Mouse (Mus musculus) small intestine, adult 2 months (tissue): Measurements from ENCODE around the gene Rasgrf1. TPM values are rescaled to one million over a fixed set of nuclear protein-coding genes. Genes with fewer than 3 reads are reported as not detected.

Experiments used
- H3K27ac ChIP-seq: fragments of 200-500 bp; 2 replicates; pipeline ENCODE4 v1.5.1; 2012; ENCODE audit warnings: low read depth, low read length, control low read depth, inconsistent platforms; ENCODE audit not compliant: insufficient read depth
- H3K27me3 ChIP-seq: fragments of 200-500 bp; 2 replicates; pipeline ENCODE4 v1.6.1; 2012; ENCODE audit warnings: mild to moderate bottlenecking, moderate library complexity, low read length, inconsistent platforms; ENCODE audit not compliant: control insufficient read depth, insufficient read depth
- H3K36me3 ChIP-seq: fragments of 200-500 bp; 2 replicates; pipeline ENCODE4 v1.6.1; 2012; ENCODE audit warnings: mild to moderate bottlenecking, low read length, control low read depth, inconsistent platforms; ENCODE audit not compliant: control insufficient read depth, insufficient read depth
- H3K4me1 ChIP-seq: fragments of 200-500 bp; 2 replicates; pipeline ENCODE4 v1.6.1; 2012; ENCODE audit warnings: low read length, inconsistent platforms, mixed read lengths; ENCODE audit not compliant: control insufficient read depth, insufficient read depth, insufficient read length
- H3K4me3 ChIP-seq: fragments of 200-500 bp; 2 replicates; pipeline ENCODE4 v1.5.1; 2012; ENCODE audit warnings: low read depth, mild to moderate bottlenecking, control low read depth, inconsistent platforms, low read length, moderate library complexity
- CTCF ChIP-seq: fragments of 200-500 bp; IDR thresholded peaks from 2 replicates; pipeline ENCODE4 v1.5.1; 2012; ENCODE audit warnings: low read depth, mild to moderate bottlenecking, control low read depth, inconsistent platforms, low read length, moderate library complexity, mixed read lengths; ENCODE audit not compliant: insufficient replicate concordance, insufficient read length; ENCODE audit errors: extremely low read depth
- POLR2A ChIP-seq: fragments of 200-500 bp; IDR thresholded peaks from 2 replicates; pipeline ENCODE4 v1.6.1; 2012; ENCODE audit warnings: low read depth, mild to moderate bottlenecking, control low read depth, inconsistent platforms, low read length, moderate library complexity
- WGBS: fragments of 180-500 bp; shearing (Covaris S2); methylation state at CpG from one replicate; pipeline ENCODE4 v1.1.7; 2018; 5-methylcytosine and 5-hydroxymethylcytosine counted together
- polyA plus RNA-seq: library from polyadenylated mRNA; depleted of rRNA; stranded (reverse); fragments of >200 nt; gene quantifications from 2 replicates; pipeline ENCODE4 v1.2.3, GENCODE M21; 2012

Rasgrf1 gene
- polyA plus RNA-seq, 1 experiment: 0.15 TPM

DNA sequence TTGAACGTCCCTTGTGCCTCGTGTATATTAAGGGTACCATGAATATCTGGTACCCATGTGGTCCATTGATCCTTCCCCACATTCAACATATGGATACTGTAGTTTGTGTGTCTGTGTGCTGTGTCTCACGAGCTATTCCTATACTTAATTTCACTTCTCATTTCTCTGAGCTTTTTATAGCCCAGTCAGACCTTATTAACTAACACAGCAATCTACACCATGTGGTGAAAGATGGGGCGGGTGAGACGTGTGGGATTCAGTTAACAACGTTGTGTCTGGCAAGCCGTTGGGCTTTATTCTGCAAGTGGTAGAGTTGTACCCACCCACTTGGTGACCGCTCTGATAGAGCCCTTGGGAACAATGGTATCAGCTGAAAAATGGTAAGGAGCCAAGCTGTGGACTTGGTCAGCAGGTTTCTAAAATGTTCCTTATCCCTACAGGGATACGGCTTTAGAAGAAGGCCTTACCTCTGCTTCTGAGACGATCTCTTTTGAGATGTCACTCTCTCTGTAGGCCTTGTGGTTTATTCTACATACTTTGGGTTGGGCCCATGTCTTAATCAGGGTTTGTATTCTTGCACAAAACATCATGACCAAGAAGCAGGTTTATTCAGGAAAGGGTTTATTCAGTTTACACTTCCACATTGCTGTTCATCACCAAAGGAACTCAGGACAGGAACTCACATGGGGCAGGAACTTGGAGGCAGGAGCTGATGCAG, 79.3 kb downstream of the Rasgrf1 start:
- WGBS: 78% methylated on average over 10 of the region's 10 CpGs
- Histone ChIP-seq H3K4me1 (no peaks in the 10 kb centered on the region), H3K27ac (no peak overlapping the region), H3K36me3 (no peaks in the 10 kb centered on the region), H3K27me3 (no peaks in the 10 kb centered on the region), H3K4me3 (no peak overlapping the region)
- TF ChIP-seq POLR2A (no peak), CTCF (no peak)

DNA sequence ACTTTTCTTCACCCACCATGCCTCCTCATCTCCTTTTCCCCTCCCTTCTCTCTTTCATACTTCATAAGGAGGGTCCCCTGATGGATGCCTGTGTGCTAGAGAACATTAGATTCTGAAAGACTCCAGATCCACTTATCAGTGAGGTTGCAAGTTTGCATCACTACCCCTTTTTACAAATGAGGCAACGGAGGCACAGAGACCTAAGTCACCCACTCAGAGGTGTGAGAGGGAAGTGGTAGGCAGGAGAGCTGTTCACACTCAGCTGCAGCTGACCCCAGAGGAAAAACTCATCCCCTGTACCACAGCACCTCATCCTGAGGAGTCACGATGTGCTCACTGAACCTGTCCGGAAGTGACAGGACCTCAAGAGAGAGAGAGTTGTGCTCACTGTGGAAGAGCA, 96.7 kb downstream of the Rasgrf1 start:
- Histone ChIP-seq H3K27ac (no peak overlapping the region), H3K27me3 (no peaks in the 10 kb centered on the region), H3K4me3 (no peak overlapping the region), H3K4me1 (no peaks in the 10 kb centered on the region), H3K36me3 (no peaks in the 10 kb centered on the region)
- TF ChIP-seq CTCF (no peak), POLR2A (no peak)
- WGBS: 83% methylated on average over 3 of the region's 3 CpGs

DNA sequence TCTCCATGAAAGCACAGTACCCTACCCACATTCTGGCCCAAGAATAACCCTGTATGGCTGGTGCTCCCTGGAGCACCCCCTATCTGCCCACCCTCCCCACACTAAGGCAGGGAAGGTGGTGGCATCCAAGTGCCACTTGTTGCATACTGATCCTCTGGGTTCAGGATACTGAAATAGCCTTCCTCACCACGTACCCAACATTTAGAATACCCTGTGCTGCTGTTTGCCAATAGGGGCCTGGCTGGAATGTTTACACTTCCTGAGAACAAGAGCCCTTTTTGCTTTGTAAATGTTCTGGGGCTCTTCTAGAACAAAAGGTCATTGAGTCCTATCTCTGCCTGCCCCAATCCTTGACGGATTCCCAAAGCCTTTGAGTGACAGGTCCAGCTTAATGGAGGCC, 97.4 kb downstream of the Rasgrf1 start:
- no peaks in the 10 kb centered on the region for H3K27me3 ChIP-seq
- H3K4me1 ChIP-seq: no peaks in the 10 kb centered on the region
- no peaks in the 10 kb centered on the region for H3K36me3 ChIP-seq
- no peak overlapping the region for H3K27ac ChIP-seq
- no peak for TF ChIP-seq CTCF
- TF ChIP-seq POLR2A: no peak
- 25% methylated on average over 2 of the region's 2 CpGs for WGBS
- no peak overlapping the region for H3K4me3 ChIP-seq

DNA sequence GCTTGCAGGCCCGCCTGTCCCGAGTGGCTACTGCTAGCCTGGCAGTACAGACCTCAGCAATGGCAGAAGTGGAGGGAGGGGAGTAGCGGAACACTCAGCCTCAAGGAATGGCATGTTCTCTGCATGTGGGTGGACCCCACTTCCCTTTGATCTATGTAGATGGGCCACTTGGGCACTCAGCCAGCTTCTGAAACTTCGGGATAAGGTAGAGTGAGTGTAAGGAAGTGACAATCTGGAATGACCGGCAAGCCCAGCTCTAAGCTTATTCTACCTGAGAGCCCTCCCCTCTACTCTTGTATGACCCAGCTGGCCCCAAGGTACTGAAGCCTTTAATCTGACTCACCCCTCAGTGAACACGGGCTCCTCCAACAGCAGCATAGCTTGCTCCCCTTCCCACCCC, 98.4 kb downstream of the Rasgrf1 start:
- no peaks in the 10 kb centered on the region for H3K36me3 ChIP-seq
- TF ChIP-seq POLR2A (no peak), CTCF (no peak)
- WGBS: 75% methylated on average over 6 of the region's 6 CpGs
- H3K27ac ChIP-seq: no peak overlapping the region
- no peaks in the 10 kb centered on the region for H3K27me3 ChIP-seq
- no peaks in the 10 kb centered on the region for H3K4me1 ChIP-seq
- no peak overlapping the region for H3K4me3 ChIP-seq

DNA sequence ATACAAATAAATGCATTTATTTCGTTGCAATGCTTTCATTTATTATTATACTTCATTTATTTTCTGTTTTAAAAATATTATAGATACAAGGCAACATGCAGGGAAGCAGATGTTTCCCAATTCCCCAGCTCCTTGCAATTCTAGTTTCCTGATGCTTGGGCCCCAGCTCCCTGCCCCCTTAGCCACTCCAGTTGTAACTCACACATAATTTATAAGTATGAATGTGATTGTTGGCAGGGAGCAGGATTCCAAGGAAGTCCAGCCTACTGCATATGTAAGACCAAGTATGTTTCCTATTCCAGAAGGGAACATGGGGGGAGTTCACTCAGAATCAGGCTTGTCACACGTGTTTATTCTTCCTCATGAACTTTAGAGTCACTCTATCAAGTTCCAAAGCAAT, 102.1 kb downstream of the Rasgrf1 start:
- Histone ChIP-seq H3K36me3 (no peaks in the 10 kb centered on the region), H3K27ac (no peak overlapping the region), H3K4me3 (no peak overlapping the region), H3K27me3 (no peaks in the 10 kb centered on the region), H3K4me1 (no peaks in the 10 kb centered on the region)
- WGBS: 51% methylated on average over 2 of the region's 2 CpGs
- TF ChIP-seq POLR2A (no peak), CTCF (no peak)

DNA sequence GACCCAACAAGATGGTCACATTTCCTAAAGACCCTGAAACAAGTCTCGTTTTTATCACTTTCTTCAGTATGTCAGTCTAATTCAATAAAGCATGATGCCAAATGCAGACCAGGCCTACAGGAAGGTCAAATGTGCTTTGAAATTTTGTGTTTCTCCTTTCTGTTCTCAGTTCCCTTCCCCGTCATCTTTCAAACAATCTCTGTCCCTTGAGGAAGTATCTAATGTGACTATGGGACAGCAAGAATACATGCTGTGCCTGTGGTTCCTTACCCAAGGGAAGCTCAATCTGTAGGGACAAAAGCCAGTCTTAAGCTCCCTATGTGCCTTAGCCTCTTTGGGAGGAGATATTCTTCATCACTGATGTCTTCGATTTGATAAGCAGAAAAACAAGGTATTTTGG, 104.9 kb downstream of the Rasgrf1 start:
- TF ChIP-seq CTCF: no peak
- H3K4me1 ChIP-seq: no peaks in the 10 kb centered on the region
- no peak overlapping the region for H3K27ac ChIP-seq
- no peaks in the 10 kb centered on the region for H3K27me3 ChIP-seq
- H3K4me3 ChIP-seq: no peak overlapping the region
- no peaks in the 10 kb centered on the region for H3K36me3 ChIP-seq
- WGBS: 76% methylated on average over 3 of the region's 3 CpGs

DNA sequence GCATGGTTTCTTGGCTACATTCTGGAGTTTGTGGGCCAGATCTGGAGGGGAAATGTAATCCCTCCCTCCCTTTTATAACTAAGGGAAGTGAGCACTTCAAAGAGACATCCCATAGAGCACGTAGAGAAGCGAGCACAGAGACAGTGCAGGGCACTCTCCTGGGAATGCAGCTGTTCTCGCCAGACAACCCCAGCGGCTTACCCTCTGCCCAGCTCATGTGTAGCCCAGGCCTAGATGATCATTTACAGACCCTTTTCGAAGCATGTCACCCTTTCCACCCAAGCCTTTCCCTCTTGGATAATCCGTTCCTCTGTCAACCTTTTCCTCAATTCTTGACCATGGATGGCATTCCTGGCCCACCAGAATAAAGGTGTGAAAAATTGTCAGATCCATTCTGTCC, 106.5 kb downstream of the Rasgrf1 start:
- H3K4me3 ChIP-seq: no peak overlapping the region
- no peaks in the 10 kb centered on the region for H3K27me3 ChIP-seq
- no peaks in the 10 kb centered on the region for H3K36me3 ChIP-seq
- WGBS: 76% methylated on average over 6 of the region's 6 CpGs
- no peak overlapping the region for H3K27ac ChIP-seq
- TF ChIP-seq CTCF: no peak
- no peak for TF ChIP-seq POLR2A
- no peaks in the 10 kb centered on the region for H3K4me1 ChIP-seq

DNA sequence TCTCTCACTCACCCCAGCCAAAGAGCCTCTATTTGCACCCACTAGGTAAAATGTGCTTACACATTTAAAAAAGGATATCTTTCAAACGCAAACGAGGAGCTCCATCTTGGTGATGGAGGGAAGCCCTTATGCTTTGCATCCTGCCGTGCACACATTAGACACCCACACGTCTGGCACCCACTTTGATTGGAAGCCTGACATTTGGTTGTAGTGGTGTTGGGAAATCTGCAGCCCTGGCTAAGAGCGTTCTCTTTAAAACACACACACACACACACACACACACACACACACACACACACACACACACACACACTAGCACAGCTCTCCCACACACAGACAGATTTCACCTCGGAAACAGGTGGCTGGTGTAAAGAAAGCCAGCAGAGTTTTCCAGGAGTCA, 111.2 kb downstream of the Rasgrf1 start:
- WGBS: 81% methylated on average over 6 of the region's 6 CpGs
- H3K27me3 ChIP-seq: no peaks in the 10 kb centered on the region
- TF ChIP-seq POLR2A (no peak), CTCF (no peak)
- H3K27ac ChIP-seq: no peak overlapping the region
- no peaks in the 10 kb centered on the region for H3K4me1 ChIP-seq
- H3K36me3 ChIP-seq: no peaks in the 10 kb centered on the region
- no peak overlapping the region for H3K4me3 ChIP-seq
